Mouse (Mus musculus) forebrain, embryonic 11.5 days (tissue): ENCODE results near the gene Wdr49. TPM values are rescaled to one million over a fixed set of nuclear protein-coding genes. Genes with fewer than 3 reads are reported as not detected.

ENCODE experiments used
- ATAC-seq: fragments of 200-750 bp; cut with Nextera tagmentation; replicated peaks from 2 replicates; pipeline ENCODE4 v1.8.0; 2017; ENCODE audit warnings: moderate TSS enrichment; ENCODE audit not compliant: low FRiP score
- DNase-seq: peaks from one replicate; pipeline ENCODE4 v3.0.0-alpha.2; 2017; ENCODE audit warnings: low spot score
- H3K27ac ChIP-seq: fragments of 300-500 bp; sonication (generic); 2 replicates; pipeline ENCODE4 v1.5.1; 2014; ENCODE audit warnings: low read depth, low read length
- H3K27me3 ChIP-seq: fragments of 300-500 bp; sonication (generic); 2 replicates; pipeline ENCODE4 v1.6.1; 2014; ENCODE audit warnings: mild to moderate bottlenecking, low read length, mixed read lengths; ENCODE audit not compliant: control insufficient read depth, insufficient read depth
- H3K36me3 ChIP-seq: fragments of 300-500 bp; sonication (generic); 2 replicates; pipeline ENCODE4 v1.6.1; 2014; ENCODE audit warnings: mild to moderate bottlenecking, low read length, moderate library complexity, mixed read lengths; ENCODE audit not compliant: control insufficient read depth, insufficient read depth
- H3K4me1 ChIP-seq: fragments of 300-500 bp; sonication (generic); replicated peaks from 2 replicates; pipeline ENCODE4 v1.6.1; 2014; ENCODE audit warnings: low read length, mixed read lengths; ENCODE audit not compliant: control insufficient read depth, insufficient read depth
- H3K4me2 ChIP-seq: fragments of 300-500 bp; sonication (generic); 2 replicates; pipeline ENCODE4 v1.6.1; 2014; ENCODE audit warnings: low read depth, mild to moderate bottlenecking, low read length, moderate library complexity, mixed read lengths; ENCODE audit not compliant: severe bottlenecking
- H3K4me3 ChIP-seq: fragments of 300-500 bp; sonication (generic); 2 replicates; pipeline ENCODE4 v1.5.1; 2014; ENCODE audit warnings: low read depth, low read length
- H3K9ac ChIP-seq: fragments of 300-500 bp; sonication (generic); 2 replicates; pipeline ENCODE4 v1.6.1; 2014; ENCODE audit warnings: low read length
- H3K9me3 ChIP-seq: fragments of 300-500 bp; sonication (generic); 2 replicates; pipeline ENCODE4 v1.6.1; 2016; ENCODE audit warnings: low read length, mixed read lengths; ENCODE audit not compliant: control insufficient read depth
- WGBS: fragments of 180-500 bp; shearing (Covaris S2); extraction: QIAGEN DNeasy Blood & Tissue Kit; methylation state at CpG from one replicate; pipeline ENCODE4 v1.1.7; 2014; 5-methylcytosine and 5-hydroxymethylcytosine counted together
- polyA plus RNA-seq: library from polyadenylated mRNA; unstranded; fragments of >200 nt; fragmentation: Nextera tagmentation; extraction: Ambion mirVana; gene quantifications from 2 replicates; pipeline ENCODE4 v1.2.1, GENCODE M21; 2014

Gene Wdr49
- polyA plus RNA-seq, 1 experiment from 2014 or later, result not detected

- H3K4me1 ChIP-seq, result no peaks in the 10 kb centered on the region; the same call in 1 of the 2 replicates
- H3K27ac ChIP-seq, result no peak overlapping the region
- no peak overlapping the region for H3K4me3 ChIP-seq
- no peaks in the 10 kb centered on the region for H3K9me3 ChIP-seq
- H3K36me3 ChIP-seq, result no peaks in the 10 kb centered on the region
- DNase-seq (no peak), ATAC-seq (no peak)
- 88% methylated on average over 2 of the region's 2 CpGs for WGBS
- no peak overlapping the region for H3K9ac ChIP-seq
- no peak overlapping the region for H3K4me2 ChIP-seq
- H3K27me3 ChIP-seq, result no peaks in the 10 kb centered on the region
These were observed 188.7 kb downstream of the Wdr49 start for GRCm38 (mm10) chr3:75293243-75293642.

- H3K27me3 ChIP-seq, result no peaks in the 10 kb centered on the region
- H3K9me3 ChIP-seq, result no peaks in the 10 kb centered on the region
- H3K4me2 ChIP-seq, result no peak overlapping the region
- ATAC-seq (no peak), DNase-seq (no peak)
- H3K27ac ChIP-seq, result no peak overlapping the region
- no peaks in the 10 kb centered on the region for H3K36me3 ChIP-seq
- WGBS, result 83% methylated on average over 4 of the region's 4 CpGs
- H3K4me1 ChIP-seq, result no peaks in the 10 kb centered on the region
- H3K9ac ChIP-seq, result no peak overlapping the region
- H3K4me3 ChIP-seq, result no peak overlapping the region
These were observed 204.5 kb downstream of the Wdr49 start for GRCm38 (mm10) chr3:75277455-75277854.

- Histone ChIP-seq H3K4me3 (no peak overlapping the region), H3K4me1 (no peaks in the 10 kb centered on the region), H3K9ac (no peak overlapping the region), H3K9me3 (no peaks in the 10 kb centered on the region), H3K36me3 (no peaks in the 10 kb centered on the region), H3K27ac (no peak overlapping the region), H3K27me3 (no peaks in the 10 kb centered on the region), H3K4me2 (no peak overlapping the region)
- 93% methylated on average over 3 of the region's 3 CpGs for WGBS
- DNase-seq (no peak), ATAC-seq (no peak)
These were observed 205.4 kb downstream of the Wdr49 start for GRCm38 (mm10) chr3:75276522-75276921.

- H3K4me1 ChIP-seq, result no peaks in the 10 kb centered on the region
- no peak overlapping the region for H3K4me3 ChIP-seq
- H3K9me3 ChIP-seq, result no peaks in the 10 kb centered on the region
- H3K27ac ChIP-seq, result no peak overlapping the region
- no peak for DNase-seq
- no peak overlapping the region for H3K4me2 ChIP-seq
- no peaks in the 10 kb centered on the region for H3K36me3 ChIP-seq
- no peaks in the 10 kb centered on the region for H3K27me3 ChIP-seq
- no peak overlapping the region for H3K9ac ChIP-seq
- ATAC-seq, result no peak
These were observed 206.8 kb downstream of the Wdr49 start for GRCm38 (mm10) chr3:75275127-75275526.

GRCm38 (mm10) chr3:75269978-75270377, 212.0 kb downstream of the Wdr49 start, which contains the start of gene Serpini2:
Serpini2 (minus strand) TSS chr3:75270078.
- no peak for ATAC-seq
- Histone ChIP-seq H3K36me3 (no peaks in the 10 kb centered on the region), H3K27ac (no peak within 1 kb of the TSS), H3K4me2 (no peak within 1 kb of the TSS), H3K4me3 (no peak within 1 kb of the TSS), H3K9ac (no peak within 1 kb of the TSS), H3K9me3 (no peaks in the 10 kb centered on the region), H3K27me3 (no peaks in the 10 kb centered on the region), H3K4me1 (no peaks in the 10 kb centered on the region)
- 90% methylated on average over 2 of the region's 2 CpGs for WGBS
- DNase-seq, result no peak

GRCm38 (mm10) chr3:75259356-75259755, 222.6 kb downstream of the Wdr49 start:
- ATAC-seq (no peak), DNase-seq (no peak)
- H3K27me3 ChIP-seq, result no peaks in the 10 kb centered on the region
- no peaks in the 10 kb centered on the region for H3K36me3 ChIP-seq
- H3K4me1 ChIP-seq, result no peaks in the 10 kb centered on the region
- H3K9ac ChIP-seq, result no peak overlapping the region
- no peaks in the 10 kb centered on the region for H3K9me3 ChIP-seq
- H3K4me3 ChIP-seq, result no peak overlapping the region
- no peak overlapping the region for H3K4me2 ChIP-seq
- no peak overlapping the region for H3K27ac ChIP-seq

Other genes starting within 250 kb of the Wdr49 start
- not detected in 2 replicates for gene Serpini2, start 212.1 kb downstream of the Wdr49 start, polyA plus RNA-seq
- gene Pdcd10, start 74.7 kb upstream of the Wdr49 start, polyA plus RNA-seq, result 86.4 and 103 TPM in 2 replicates
- 21.0 and 22.3 TPM in 2 replicates for gene Serpini1, start 75.4 kb upstream of the Wdr49 start, polyA plus RNA-seq